Mouse (Mus musculus): ENCODE measurements around the gene Psmb3.

GRCm38 (mm10) chr11:97664339-97664665, 38.9 kb upstream of the Psmb3 start:
- TF ChIP-seq CTCF (IDR thresholded peaks at IDR 0.05; ENCODE audit: insufficient read depth, low read length), result no peak
- no peak for TF ChIP-seq POLR2A (IDR thresholded peaks at IDR 0.05; ENCODE audit: borderline replicate concordance, extremely low read depth, low read depth, low read length)

Data from lung, adult 2 months (tissue).